Mouse (Mus musculus) embryonic facial prominence, embryonic 13.5 days (tissue): Measurements from ENCODE around the gene Gm45062. TPM values are rescaled to one million over a fixed set of nuclear protein-coding genes. Genes with fewer than 3 reads are reported as not detected.

Experiments used
- ATAC-seq: fragments of 200-750 bp; cut with Nextera tagmentation; 2 replicates; pipeline ENCODE4 v1.8.0; 2017; ENCODE audit warnings: low read depth; ENCODE audit not compliant: insufficient number of reproducible peaks, insufficient read depth, low FRiP score, low TSS enrichment
- H3K27ac ChIP-seq: fragments of 300-500 bp; sonication (generic); 2 replicates; pipeline ENCODE4 v1.5.1; 2015; ENCODE audit warnings: moderate library complexity, mild to moderate bottlenecking, inconsistent platforms
- H3K27me3 ChIP-seq: fragments of 300-500 bp; sonication (generic); 2 replicates; pipeline ENCODE4 v1.6.1; 2015; ENCODE audit warnings: mild to moderate bottlenecking, inconsistent platforms
- H3K36me3 ChIP-seq: fragments of 300-500 bp; sonication (generic); 2 replicates; pipeline ENCODE4 v1.6.1; 2015; ENCODE audit warnings: mild to moderate bottlenecking, inconsistent platforms
- H3K4me1 ChIP-seq: fragments of 300-500 bp; sonication (generic); 2 replicates; pipeline ENCODE4 v1.6.1; 2015; ENCODE audit warnings: inconsistent platforms
- H3K4me2 ChIP-seq: fragments of 300-500 bp; sonication (generic); 2 replicates; pipeline ENCODE4 v1.6.1; 2015; ENCODE audit warnings: moderate library complexity, mild to moderate bottlenecking, inconsistent platforms
- H3K4me3 ChIP-seq: fragments of 300-500 bp; sonication (generic); 2 replicates; pipeline ENCODE4 v1.5.1; 2015; ENCODE audit warnings: mild to moderate bottlenecking, inconsistent platforms
- H3K9ac ChIP-seq: fragments of 300-500 bp; sonication (generic); 2 replicates; pipeline ENCODE4 v1.6.1; 2015; ENCODE audit warnings: mild to moderate bottlenecking, inconsistent platforms
- H3K9me3 ChIP-seq: fragments of 300-500 bp; sonication (generic); 2 replicates; pipeline ENCODE4 v1.6.1; 2016; ENCODE audit warnings: inconsistent platforms
- WGBS: fragments of 180-500 bp; shearing (Covaris S2); methylation state at CpG from one replicate; pipeline ENCODE4 v1.1.7; 2015; ENCODE audit warnings: mixed read lengths; 5-methylcytosine and 5-hydroxymethylcytosine counted together
- polyA plus RNA-seq: library from polyadenylated mRNA; unstranded; fragments of >200 nt; fragmentation: Nextera tagmentation; extraction: Ambion mirVana; gene quantifications from 2 replicates; pipeline ENCODE4 v1.2.1, GENCODE M21; 2015

Gene Gm45062
- polyA plus RNA-seq, 1 experiment from 2014 or later: 10.0 TPM

GRCm38 (mm10) chr6:8421959-8422581, 162.8 kb downstream of the Gm45062 start:
- H3K9ac ChIP-seq: no peak overlapping the region
- no peaks in the 10 kb centered on the region for H3K27me3 ChIP-seq
- 80% methylated on average over 10 of the region's 10 CpGs for WGBS
- H3K4me1 ChIP-seq: peaks cover 8% of the 10 kb centered on the region
- no peak overlapping the region for H3K27ac ChIP-seq
- H3K4me2 ChIP-seq: no peak overlapping the region
- no peak overlapping the region for H3K4me3 ChIP-seq
- H3K36me3 ChIP-seq: no peaks in the 10 kb centered on the region
- ATAC-seq: no peak
- H3K9me3 ChIP-seq: no peaks in the 10 kb centered on the region

- Histone ChIP-seq H3K4me2 (no peak overlapping the region), H3K36me3 (no peaks in the 10 kb centered on the region), H3K9me3 (no peaks in the 10 kb centered on the region), H3K27ac (no peak overlapping the region), H3K4me1 (peaks cover 8% of the 10 kb centered on the region), H3K27me3 (no peaks in the 10 kb centered on the region), H3K9ac (no peak overlapping the region), H3K4me3 (no peak overlapping the region)
- no peak for ATAC-seq
- WGBS: 90% methylated on average over 2 of the region's 2 CpGs
Measured at GRCm38 (mm10) chr6:8423142-8423541, 163.9 kb downstream of the Gm45062 start.

- Histone ChIP-seq H3K9me3 (no peaks in the 10 kb centered on the region), H3K9ac (no peak overlapping the region), H3K4me2 (no peak overlapping the region), H3K4me3 (no peak overlapping the region), H3K4me1 (no peaks in the 10 kb centered on the region), H3K36me3 (no peaks in the 10 kb centered on the region), H3K27me3 (no peaks in the 10 kb centered on the region), H3K27ac (no peak overlapping the region)
- no peak for ATAC-seq
- 77% methylated on average over 5 of the region's 5 CpGs for WGBS
Measured at GRCm38 (mm10) chr6:8427692-8428091, 168.4 kb downstream of the Gm45062 start.

GRCm38 (mm10) chr6:8430610-8431234, 171.5 kb downstream of the Gm45062 start:
- H3K4me1 ChIP-seq: no peaks in the 10 kb centered on the region
- H3K27ac ChIP-seq: no peak overlapping the region
- H3K27me3 ChIP-seq: no peaks in the 10 kb centered on the region
- 91% methylated on average over 9 of the region's 9 CpGs for WGBS
- H3K4me3 ChIP-seq: no peak overlapping the region
- no peaks in the 10 kb centered on the region for H3K36me3 ChIP-seq
- no peak overlapping the region for H3K4me2 ChIP-seq
- H3K9me3 ChIP-seq: no peaks in the 10 kb centered on the region
- H3K9ac ChIP-seq: no peak overlapping the region
- ATAC-seq: no peak

GRCm38 (mm10) chr6:8433179-8433578, 173.9 kb downstream of the Gm45062 start:
- no peaks in the 10 kb centered on the region for H3K9me3 ChIP-seq
- H3K27ac ChIP-seq: no peak overlapping the region
- no peak overlapping the region for H3K4me3 ChIP-seq
- H3K9ac ChIP-seq: no peak overlapping the region
- no peaks in the 10 kb centered on the region for H3K27me3 ChIP-seq
- no peaks in the 10 kb centered on the region for H3K4me1 ChIP-seq
- no peak overlapping the region for H3K4me2 ChIP-seq
- ATAC-seq: no peak
- no peaks in the 10 kb centered on the region for H3K36me3 ChIP-seq
- WGBS: 85% methylated on average over 9 of the region's 9 CpGs

- Histone ChIP-seq H3K4me3 (no peak overlapping the region), H3K27me3 (no peaks in the 10 kb centered on the region), H3K4me1 (no peaks in the 10 kb centered on the region), H3K4me2 (no peak overlapping the region), H3K36me3 (no peaks in the 10 kb centered on the region), H3K27ac (no peak overlapping the region), H3K9ac (no peak overlapping the region), H3K9me3 (no peaks in the 10 kb centered on the region)
- ATAC-seq: no peak
- WGBS: 79% methylated on average over 3 of the region's 3 CpGs
Measured at GRCm38 (mm10) chr6:8437937-8438336, 178.7 kb downstream of the Gm45062 start.

- Histone ChIP-seq H3K36me3 (no peaks in the 10 kb centered on the region), H3K4me1 (no peaks in the 10 kb centered on the region), H3K4me3 (no peak overlapping the region), H3K9me3 (no peaks in the 10 kb centered on the region), H3K9ac (no peak overlapping the region), H3K27ac (no peak overlapping the region), H3K4me2 (no peak overlapping the region), H3K27me3 (no peaks in the 10 kb centered on the region)
- WGBS: 87% methylated on average over 3 of the region's 3 CpGs
- no peak for ATAC-seq
Measured at GRCm38 (mm10) chr6:8441814-8442213, 182.6 kb downstream of the Gm45062 start.

GRCm38 (mm10) chr6:8446786-8447185, 187.5 kb downstream of the Gm45062 start:
- Histone ChIP-seq H3K36me3 (no peaks in the 10 kb centered on the region), H3K9me3 (no peaks in the 10 kb centered on the region), H3K4me3 (no peak overlapping the region), H3K27ac (no peak overlapping the region), H3K4me2 (no peak overlapping the region), H3K27me3 (no peaks in the 10 kb centered on the region), H3K9ac (no peak overlapping the region), H3K4me1 (no peaks in the 10 kb centered on the region)
- 44% methylated on average over 5 of the region's 5 CpGs for WGBS
- ATAC-seq: no peak

GRCm38 (mm10) chr6:8455599-8455998, 196.3 kb downstream of the Gm45062 start:
- Histone ChIP-seq H3K9ac (no peak overlapping the region), H3K4me1 (no peaks in the 10 kb centered on the region), H3K4me3 (no peak overlapping the region), H3K36me3 (no peaks in the 10 kb centered on the region), H3K9me3 (peaks cover 5% of the 10 kb centered on the region; the same call in 1 of the 2 replicates), H3K27me3 (no peaks in the 10 kb centered on the region), H3K27ac (no peak overlapping the region), H3K4me2 (no peak overlapping the region)
- WGBS: 79% methylated on average over 5 of the region's 5 CpGs
- no peak for ATAC-seq

GRCm38 (mm10) chr6:8458596-8458995, 199.3 kb downstream of the Gm45062 start:
- WGBS: 92% methylated on average over 4 of the region's 4 CpGs

GRCm38 (mm10) chr6:8462447-8462846, 203.2 kb downstream of the Gm45062 start:
- Histone ChIP-seq H3K27ac (no peak overlapping the region), H3K4me3 (no peak overlapping the region), H3K9ac (no peak overlapping the region), H3K36me3 (no peaks in the 10 kb centered on the region), H3K4me1 (no peaks in the 10 kb centered on the region), H3K9me3 (no peaks in the 10 kb centered on the region), H3K27me3 (no peaks in the 10 kb centered on the region), H3K4me2 (no peak overlapping the region)
- 91% methylated on average over 2 of the region's 2 CpGs for WGBS
- ATAC-seq: no peak

More at GRCm38 (mm10) chr6:8458596-8458995, 199.3 kb downstream of the Gm45062 start:
- Histone ChIP-seq H3K27me3 (no peaks in the 10 kb centered on the region), H3K9ac (no peak overlapping the region), H3K36me3 (no peaks in the 10 kb centered on the region), H3K4me2 (no peak overlapping the region), H3K9me3 (peaks cover 3% of the 10 kb centered on the region; the same call in 1 of the 2 replicates), H3K4me3 (no peak overlapping the region), H3K27ac (no peak overlapping the region), H3K4me1 (no peaks in the 10 kb centered on the region)
- no peak for ATAC-seq

GRCm38 (mm10) chr6:8465388-8465787, 206.1 kb downstream of the Gm45062 start:
- Histone ChIP-seq H3K9ac (no peak overlapping the region), H3K4me3 (no peak overlapping the region), H3K4me1 (no peaks in the 10 kb centered on the region), H3K27ac (no peak overlapping the region), H3K36me3 (no peaks in the 10 kb centered on the region), H3K9me3 (no peaks in the 10 kb centered on the region), H3K4me2 (no peak overlapping the region), H3K27me3 (no peaks in the 10 kb centered on the region)
- ATAC-seq: no peak
- 49% methylated on average over 1 of the region's 1 CpGs for WGBS
